Mouse (Mus musculus) left cerebral cortex, postnatal 4 days (tissue): ENCODE data around the gene Fam69a. TPM values are rescaled to one million over a fixed set of nuclear protein-coding genes. Genes with fewer than 3 reads are reported as not detected.
"Not testable (repeated sequence)": the region's sequence is repeated elsewhere in the genome, so short reads cannot be mapped to it uniquely, and the experiment has no call there.

Experiments
- DNase-seq: peaks from one replicate; pipeline ENCODE4 v3.0.0-alpha.2; 2022
- intact Hi-C: fragments of 180-260 bp; cut with DNase I; formaldehyde crosslinking; loops from one replicate; pipeline ENCODE4 v1.15.1; 2025
- total RNA-seq, 2 experiments: library from RNA; stranded (reverse); gene quantifications; 2 replicates each; pipeline ENCODE4 v1.2.3; 2021

The Fam69a gene
- total RNA-seq = 10 to 100 TPM; 36.3 to 37.9 TPM

DNA sequence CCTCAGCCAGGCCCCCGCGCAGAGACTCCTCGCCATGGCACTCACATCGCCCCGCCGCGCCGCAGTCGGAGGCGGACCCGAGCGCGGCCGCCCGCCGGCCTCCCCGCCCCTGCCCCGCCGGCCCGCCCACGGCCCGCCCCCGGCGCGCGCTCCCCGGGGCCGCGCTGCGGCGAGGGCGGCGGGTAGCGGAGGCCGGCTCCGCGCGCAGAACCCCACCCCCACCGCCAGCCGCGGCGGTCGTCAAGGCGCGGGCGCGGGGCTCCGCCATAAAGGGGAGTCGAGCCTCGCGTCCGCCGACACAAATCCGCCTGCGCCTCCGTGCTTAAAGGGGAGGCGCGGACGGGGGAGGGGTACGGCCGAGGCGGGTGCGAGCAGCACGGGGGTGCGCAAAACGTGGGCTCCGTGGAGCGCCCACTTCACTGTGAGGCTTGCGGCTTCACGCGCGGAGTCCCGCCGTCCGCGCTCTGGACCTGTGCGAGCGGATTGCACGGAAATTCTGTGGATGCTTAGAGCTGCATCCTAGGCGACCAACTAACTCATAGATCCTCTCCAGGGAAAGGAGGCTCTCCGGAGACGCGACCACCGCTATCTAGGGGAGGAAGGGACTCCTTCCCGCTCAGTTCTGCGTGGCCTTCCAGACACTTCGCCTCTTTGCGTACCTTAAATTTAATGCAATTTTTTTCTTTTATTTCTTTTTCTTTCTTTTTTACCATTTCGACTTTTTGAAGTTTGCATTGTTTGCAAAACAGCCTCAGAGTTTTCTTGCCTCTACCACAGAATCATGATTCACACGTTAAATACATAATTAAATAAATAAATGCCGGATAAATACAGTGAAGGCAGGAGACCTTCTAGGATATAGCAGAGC is at the start of gene Fam69a:
Fam69a (minus strand) TSS at position 119 of the 868 bp plus-strand sequence.
- intact Hi-C loops = loop anchor here (5.0 kb wide), 1 partner anchor 65 kb away; no protein-coding TSS in a partner anchor

DNA sequence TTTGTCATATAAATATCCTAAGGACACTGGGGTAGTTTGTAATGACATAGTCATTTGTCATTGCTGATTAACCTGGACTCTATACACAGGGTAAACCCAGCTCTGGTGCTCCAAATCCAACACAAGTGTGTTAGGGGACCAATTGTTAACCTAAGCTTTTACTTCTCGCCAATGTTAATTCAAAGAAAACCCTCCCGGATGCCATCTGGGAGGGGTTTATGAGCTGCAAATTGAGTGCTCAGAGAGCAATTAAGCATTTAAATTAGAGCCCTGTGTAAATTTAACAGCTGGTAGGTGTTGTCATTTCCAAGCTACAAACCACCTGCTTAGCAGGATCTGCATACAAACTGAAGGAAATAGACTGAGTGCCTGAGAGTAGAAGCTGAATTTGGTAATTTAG is 48.6 kb upstream of the Fam69a start:
- intact Hi-C loops = no loop called here
- DNase-seq = no peak

More for the DNA sequence above, at the start of gene Fam69a:
- peak; percentile 93 for DNase-seq

DNA sequence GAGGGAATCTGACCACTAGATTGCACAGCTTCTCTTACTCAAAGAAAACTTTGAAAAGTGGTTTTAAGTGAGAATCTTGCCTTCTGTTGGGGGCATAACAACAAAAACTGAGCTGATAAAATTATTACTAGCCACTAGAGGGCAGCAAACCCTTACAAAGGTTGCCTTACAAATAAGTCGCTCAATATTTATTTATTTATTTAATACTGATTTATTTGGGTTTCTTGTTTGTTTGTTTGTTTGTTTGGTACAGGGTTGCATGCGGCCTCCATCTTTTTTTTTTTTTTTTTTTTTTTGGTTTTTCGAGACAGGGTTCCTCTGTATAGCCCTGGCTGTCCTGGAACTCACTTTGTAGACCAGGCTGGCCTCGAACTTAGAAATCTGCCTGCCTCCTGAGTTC is 47.3 kb upstream of the Fam69a start:
- no peak for DNase-seq

DNA sequence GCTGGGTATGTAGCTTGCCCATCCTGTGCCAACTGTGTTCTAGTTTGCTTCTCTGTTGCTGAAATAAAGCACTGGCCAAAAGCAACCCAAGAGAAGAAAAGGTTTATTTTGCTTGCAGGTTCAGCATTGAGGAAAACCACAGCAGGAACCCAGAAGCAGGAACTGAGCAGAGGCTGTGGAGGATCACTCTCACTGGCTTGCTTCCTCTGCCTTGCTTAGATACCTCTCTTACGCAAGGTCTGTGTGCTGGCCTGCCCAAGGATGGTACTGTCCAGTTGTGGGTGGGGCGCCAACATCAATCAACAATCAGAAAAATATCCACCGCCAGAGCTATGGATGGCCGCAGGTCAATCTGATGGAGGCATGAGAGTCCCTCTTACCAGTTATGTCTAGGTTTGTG is 44.4 kb upstream of the Fam69a start:
- intact Hi-C loops = no loop called here
- no peak for DNase-seq

More for the DNA sequence above, 47.3 kb upstream of the Fam69a start:
- intact Hi-C loops = no loop called here

DNA sequence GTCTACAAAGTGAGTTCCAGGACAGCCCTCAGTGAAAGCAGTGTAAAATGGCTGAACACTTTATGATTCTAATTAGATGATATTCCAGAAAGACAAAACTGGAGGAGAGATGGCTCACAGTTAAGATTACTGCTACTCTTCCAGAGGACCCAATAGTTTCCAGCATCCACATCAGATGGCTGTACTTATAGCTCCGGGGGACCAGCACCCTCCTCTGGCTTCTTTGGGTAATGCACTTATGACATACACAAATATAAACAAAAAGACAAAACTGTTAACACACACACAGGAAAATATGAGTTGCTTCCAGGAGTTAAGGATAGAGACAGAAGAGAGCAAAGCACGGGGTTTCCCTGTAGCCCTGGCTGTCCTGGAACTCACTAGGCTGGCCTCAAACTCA is 43.1 kb upstream of the Fam69a start:
- intact Hi-C loops = no loop called here
- DNase-seq = peak; percentile 6

DNA sequence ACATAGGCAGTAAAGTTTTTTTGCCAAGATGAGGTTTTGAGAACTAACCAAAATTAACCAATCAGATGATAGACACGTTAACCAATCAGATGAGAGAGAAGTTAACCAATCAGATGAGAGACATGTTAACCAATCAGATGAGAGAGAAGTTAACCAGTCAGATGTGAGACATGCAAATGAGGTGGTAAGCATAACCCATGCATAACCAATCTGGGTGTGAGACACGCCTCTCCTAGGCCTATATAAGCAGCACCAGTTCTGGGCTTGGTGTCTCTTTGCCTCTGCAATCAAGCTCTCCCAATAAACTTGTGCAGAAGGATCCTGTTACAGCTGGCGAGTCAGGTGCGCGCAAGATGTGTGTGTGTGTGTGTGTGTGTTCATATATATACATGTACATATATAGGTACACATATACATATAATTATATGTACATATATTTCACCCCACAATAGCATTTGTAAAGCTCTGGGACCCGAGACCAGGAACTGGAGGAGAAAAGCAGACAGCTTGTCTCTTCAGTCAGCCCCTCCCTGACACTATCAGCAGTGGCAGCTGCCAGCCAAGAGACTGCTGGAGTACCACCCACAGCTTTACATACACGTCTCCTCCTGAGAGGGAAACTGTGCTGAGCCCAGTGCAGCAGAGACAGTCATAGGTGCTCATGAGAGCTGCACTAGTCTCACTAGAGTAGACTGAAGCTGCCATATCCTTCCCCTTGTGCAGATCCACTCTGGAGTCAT is 42.1 kb upstream of the Fam69a start:
- DNase-seq, intact Hi-C loops: not testable (repeated sequence)

DNA sequence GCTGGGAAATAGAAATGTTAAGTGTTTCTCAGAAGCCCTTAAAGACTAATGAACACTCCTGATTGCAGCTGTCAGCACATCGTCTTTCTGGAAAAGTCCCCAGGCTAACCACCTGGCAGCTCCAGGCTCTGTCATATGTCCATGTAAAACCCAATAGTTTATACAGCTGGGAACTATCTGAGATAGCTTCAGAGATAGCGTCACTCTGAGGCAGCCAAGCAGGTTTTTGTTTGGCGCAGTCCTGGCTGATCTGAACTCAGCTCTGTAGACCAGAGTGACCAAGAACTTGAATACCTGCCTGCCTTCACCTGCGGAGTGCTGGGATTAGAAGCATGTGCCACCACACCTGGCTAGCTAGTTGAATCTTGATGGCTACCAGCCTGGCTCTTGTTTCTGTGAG is 41.3 kb upstream of the Fam69a start:
- intact Hi-C loops = no loop called here

DNA sequence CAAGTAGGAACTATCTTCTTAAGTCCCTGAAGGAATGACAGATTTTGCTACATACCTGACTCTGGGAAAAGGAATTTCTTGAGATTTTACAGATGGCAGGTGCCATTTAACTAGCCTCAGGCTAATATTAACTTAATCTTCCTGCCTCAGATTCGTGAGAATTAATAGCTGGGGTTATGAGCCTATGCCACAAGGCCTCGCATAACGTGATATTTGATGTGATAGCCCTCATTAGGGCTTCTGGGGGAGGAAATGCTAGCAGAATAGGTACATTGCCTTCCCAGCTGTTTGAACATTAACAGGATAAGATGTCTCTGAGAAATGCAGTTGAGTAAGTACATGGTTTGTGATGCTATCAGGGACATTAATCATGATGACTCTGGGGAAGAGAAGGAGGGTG is 34.5 kb upstream of the Fam69a start:
- intact Hi-C loops = no loop called here
- DNase-seq = no peak

More for the DNA sequence above, 41.3 kb upstream of the Fam69a start:
- DNase-seq = no peak

DNA sequence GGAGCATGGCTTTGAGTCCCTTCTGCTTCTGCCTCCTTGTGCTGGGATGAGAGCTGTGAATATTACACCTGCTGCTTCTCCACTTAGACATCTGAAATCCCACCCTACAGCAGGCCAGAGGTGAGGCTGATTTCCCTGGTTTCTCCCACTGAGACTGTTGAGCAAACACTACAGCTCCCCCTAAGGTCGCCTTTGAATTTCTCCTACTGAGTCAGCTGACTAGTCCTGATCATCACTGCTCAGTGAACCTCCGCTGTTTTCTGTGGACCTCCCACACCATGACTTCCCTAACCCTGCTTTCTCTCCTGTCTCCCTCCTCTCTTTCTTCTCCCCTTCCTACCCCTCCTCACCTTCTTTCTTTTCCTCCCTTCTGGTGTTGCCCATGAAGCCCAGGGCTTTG is 32.5 kb upstream of the Fam69a start:
- no peak for DNase-seq
- intact Hi-C loops = no loop called here

DNA sequence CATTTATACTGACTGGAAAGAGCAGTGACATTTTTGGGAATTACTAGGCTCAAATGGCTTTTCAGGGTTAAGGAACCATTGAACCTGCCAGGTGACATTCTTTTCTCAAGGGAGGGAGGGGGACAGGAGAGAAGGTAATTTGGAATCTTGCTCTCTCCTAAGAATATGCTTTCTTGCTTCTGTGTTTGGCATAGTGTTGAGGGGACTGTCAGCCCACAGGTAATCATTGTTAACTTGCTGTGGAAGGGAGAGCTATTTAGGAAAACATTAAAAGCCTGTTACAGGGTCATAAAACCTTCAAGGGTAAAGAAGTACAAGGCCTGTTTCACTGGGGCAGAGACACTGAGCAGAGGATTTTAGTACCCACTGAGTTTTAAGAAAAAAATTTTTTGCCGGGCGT is 30.3 kb upstream of the Fam69a start:
- no peak for DNase-seq

DNA sequence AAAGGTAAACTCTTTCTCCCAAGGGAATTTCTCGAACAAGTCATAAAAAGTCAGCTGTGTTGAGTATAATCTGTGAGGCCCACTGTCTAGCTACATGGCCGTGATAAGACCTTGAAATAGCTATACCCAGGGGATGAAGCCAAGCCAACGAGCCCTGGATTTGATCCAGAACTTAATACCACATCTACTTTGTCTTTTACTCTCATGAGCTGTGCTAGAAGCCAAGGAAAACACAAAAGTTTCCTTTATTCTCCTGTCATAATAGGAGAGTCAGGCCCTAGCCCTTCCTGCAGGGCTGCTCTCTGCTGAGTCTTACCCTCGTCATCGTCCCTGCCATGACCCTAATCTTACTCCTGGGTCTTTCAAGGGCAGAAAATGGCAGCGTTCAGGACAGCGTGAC is 28.5 kb upstream of the Fam69a start:
- intact Hi-C loops = no loop called here
- DNase-seq = no peak

More for the DNA sequence above, 30.3 kb upstream of the Fam69a start:
- intact Hi-C loops = no loop called here

DNA sequence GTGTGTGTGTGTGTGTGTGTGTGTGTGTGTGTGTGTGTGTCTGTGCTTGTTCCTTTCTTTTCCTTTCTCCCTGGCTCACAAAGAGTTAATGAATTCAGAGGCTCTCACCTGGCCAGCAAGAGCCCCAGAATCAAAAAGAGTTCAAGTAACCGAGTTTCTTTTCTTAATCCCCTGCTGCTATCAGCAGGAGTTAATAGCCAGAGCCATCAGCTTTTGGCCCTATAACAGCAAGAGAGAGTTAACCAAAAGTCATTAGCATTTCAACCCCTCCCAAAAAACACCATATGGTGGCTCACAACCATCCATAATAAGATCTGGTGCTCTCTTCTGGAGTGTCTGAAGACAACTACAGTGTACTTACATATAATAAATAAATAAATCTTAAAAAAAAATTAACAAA is 27.3 kb upstream of the Fam69a start:
- intact Hi-C loops = no loop called here
- DNase-seq = no peak

DNA sequence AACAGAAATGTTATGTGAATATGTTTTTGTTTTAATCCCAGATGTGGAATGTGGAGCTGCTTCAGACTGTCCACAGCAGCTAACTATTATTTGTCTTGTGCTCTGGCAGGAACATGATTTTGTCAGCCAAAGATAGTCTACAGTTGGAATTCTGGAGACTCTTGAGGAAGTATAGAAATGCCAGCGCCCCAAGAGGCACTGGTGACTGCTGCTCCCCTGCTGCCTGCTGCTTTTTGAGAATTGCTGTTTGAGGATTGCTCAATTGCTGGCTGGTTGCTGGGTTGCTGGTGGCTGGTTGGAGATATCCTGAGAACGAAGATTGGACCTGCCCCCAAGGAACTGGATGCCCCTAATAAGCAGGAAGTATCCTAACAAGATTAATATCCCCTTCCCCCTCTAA is 22.8 kb upstream of the Fam69a start:
- DNase-seq = no peak
- intact Hi-C loops = no loop called here

DNA sequence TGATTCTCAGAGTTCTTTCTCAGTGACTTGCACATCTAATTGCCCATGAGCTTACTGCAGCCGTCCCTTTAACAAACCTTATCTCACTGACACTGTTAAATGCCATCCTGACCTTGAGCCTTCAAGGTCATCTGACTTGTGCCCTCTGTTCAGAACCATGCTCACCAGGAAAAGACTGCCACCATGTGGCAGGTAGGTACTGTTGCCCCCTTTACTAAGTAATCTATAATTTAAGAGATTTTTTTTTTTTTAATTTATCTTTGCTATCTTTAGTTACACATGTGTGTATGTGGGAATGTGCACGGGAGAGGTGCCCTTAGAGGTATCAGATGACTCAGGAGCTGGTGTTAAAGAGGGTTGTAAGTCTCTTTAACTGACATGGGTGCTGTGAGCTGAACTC is 18.2 kb upstream of the Fam69a start:
- no peak for DNase-seq
- intact Hi-C loops = no loop called here

DNA sequence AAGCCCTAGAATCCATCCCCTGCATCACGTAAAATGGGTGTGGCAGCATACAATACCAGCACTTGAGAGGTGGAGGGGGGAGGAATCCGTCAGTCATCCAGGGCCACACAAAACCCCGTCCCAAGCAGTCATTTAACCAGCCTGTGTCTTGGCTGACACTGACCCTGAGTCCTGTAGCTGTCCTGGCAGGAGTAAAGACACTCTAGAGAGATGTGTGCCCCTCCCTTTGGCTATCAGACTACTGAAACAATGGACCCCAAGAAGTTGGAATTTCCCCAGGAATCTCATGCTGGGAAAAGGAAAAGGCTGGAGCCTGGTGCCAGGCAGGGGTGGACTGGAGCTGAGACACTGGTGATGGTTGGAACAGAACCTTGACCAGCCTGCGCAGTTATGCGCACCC is 15.8 kb upstream of the Fam69a start:
- DNase-seq = no peak
- intact Hi-C loops = no loop called here

DNA sequence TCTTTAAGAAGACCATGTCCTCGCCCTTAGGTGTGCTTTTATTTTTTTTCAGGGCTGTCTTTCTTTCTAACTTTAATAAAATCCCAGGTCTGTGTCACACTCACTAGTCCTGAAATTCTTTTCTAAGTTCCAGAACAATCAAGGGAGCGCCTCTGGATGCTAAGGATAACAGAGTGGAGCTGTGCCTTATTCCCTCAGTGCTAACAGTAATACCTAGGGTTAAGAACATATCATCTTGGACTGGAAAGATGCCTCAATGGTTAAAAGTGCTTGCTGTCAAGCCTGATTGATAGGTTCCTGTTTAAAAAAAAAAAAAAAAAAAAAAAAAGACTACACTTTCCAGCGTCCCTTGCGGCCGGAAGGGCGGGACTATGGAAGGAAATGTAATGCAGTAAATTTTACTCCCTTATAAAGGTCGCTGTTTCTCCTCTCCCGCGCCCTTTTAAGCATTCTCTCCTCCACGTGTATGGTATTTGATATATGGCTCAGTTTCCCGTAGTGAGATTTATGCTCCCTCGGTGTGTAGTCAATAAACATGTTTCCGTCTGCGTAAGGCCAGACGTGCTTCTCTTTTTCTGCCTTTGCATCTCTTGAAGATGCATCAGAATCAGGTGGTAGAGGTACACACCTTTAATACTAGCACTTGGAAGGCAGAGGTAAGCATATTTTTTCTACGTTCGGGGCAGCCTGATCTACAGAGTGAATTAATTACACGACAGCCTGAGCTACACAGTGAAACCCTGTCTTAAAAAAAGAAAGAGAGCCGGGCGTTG is 14.1 kb upstream of the Fam69a start:
- intact Hi-C loops = no loop called here
- DNase-seq = peak; percentile 49

DNA sequence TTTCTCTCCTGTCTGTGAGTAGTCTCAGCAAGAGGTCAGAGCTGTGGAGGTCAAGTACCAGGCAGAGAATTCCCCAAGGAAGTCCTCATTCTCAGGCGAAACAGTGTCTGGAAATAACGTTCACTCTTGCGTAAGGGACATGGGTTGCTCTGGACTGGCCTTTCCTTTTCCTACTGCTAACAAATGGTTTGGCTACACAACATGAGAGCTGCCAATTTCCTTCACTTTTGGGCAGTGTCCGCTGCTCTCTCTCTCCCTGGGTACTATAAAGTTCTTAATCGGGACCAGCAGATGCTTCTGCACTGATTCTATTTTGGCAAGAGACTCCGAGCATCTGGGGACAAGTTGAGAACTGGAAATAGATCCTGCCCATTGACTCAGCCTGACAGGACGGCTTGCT is 10.8 kb upstream of the Fam69a start:
- DNase-seq = no peak
- intact Hi-C loops = no loop called here

DNA sequence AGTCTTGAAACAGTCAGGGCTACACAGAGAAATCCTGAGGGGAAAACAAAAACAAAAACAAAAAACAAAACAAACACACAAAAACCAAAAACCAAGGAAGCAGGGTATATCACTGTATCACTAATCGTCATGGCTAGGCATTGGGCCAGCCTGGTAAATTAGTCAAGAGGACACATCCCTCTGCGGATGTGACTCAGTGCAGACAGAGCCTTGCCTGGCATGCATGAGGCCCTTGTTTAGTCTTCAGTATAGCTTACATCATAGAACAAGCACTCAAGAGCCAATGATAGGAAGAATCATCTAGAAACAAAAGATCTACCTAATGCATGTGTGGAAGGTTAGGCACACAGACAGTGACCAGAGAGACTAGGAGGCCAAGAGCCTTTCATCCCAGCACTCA is 9.1 kb upstream of the Fam69a start:
- DNase-seq = no peak

DNA sequence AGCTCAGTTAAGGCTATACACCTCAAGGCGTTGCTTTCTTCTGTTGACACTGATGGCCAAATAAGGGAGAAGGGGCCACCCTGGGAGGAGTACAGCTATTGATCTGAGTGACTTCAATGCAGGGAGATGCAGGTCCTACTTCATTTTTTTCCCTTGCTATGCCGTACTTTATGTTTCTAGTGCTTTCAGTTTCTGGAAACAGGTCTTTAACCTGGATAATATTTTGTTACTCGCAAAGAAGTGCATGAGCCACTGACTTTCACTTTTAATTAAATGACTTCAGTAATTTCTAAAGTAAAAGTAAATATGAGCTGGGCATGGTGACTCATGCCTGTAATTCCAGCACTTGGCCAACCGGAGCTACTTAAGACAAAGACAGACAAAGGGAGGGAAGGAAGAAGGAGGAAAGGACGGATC is 958 bp upstream of the Fam69a start:
- DNase-seq = no peak
- intact Hi-C loops = loop anchor here (5.0 kb wide), 1 partner anchor 66 kb away; no protein-coding TSS in a partner anchor

More for the DNA sequence above, 9.1 kb upstream of the Fam69a start:
- intact Hi-C loops = no loop called here

DNA sequence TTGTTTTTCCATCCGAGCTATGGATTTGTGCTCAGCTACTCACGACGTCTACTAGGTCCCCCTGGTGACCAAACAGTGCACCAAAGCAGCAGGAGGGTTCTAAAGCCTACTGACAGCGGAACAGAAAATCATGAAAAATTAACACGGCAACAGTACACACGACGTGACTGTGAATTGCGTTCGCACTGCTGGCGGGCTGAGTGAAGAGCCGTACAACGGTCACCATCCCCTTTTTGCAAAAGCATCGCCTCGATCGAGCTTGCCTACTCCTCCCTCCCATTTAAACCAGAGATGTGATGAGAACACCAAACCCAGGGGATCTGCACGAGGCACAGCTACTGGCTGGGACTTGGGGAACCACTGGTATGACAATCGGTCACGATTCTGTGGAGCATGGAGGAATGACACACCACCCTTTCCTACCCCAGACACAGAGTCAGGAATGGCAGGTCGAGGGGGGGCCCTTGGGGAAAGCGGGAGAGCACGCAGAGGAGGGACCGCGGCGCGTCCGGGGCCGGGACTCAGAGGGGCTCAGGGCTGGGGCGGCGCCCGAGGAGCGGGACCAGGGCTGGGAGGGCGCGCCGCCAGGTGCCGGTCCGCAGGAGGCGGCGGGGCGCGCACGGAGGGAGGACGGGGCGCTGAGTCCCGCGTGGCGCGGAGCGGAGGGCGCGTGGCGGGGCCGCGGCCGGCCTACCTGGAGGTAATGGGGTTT is 474 bp downstream of the Fam69a start:
- peak; percentile 57 for DNase-seq
- intact Hi-C loops = loop anchor here (5.0 kb wide), 1 partner anchor 64 kb away; no protein-coding TSS in a partner anchor
